Mouse (Mus musculus) retina, postnatal 7 days (tissue): ENCODE data around the gene Cpne4.

Experiments
- DNase-seq: peaks from one replicate; pipeline ENCODE4 v3.0.0-alpha.2; 2012; ENCODE audit warnings: low read depth, low spot score

Cpne4 gene

DNA sequence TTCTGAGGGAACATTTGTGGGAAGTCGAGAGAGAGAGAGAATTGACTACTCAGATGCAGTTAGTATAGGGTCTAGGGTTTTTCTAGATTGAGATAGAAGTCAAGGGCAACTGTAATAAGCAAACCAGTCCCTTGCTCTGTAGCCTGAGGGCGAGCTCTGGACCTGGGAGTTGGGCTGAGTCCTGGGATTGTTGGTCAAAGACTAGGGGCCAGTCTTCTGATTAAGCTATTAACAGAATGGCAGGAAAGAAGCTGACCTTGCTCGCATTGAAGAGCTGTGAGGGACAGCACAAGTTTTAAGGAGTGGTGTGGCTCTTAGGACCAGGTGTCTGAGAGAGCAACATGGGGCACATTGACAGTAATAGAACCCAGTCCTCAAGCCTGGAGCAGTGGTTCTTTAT, 140.0 kb downstream of the Cpne4 start:
- no peak for DNase-seq

GRCm38 (mm10) chr9:104693145-104693544, 146.1 kb downstream of the Cpne4 start:
- DNase-seq: no peak

DNA sequence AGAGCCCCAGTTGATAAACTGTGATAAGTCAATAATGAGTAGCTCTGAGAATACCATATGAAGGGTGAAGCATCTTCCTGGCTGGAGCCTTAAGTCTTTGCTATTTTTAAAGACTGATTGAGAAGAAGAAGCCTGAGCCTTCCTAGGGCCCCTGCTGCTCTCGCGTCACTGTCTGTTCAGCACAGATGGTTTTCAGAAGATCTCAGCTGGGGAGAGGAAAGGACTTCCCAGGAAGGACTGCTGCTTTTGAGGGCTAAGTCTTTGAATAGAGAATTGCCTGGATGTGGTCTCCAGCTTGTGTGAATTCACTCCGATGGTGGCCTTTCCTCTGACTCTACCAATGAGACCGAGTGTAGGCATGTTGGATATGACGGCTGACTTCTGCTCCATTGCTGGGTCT, 163.7 kb downstream of the Cpne4 start:
- DNase-seq: no peak

- DNase-seq: no peak
These were observed 178.2 kb downstream of the Cpne4 start for GRCm38 (mm10) chr9:104725311-104725710.

- no peak for DNase-seq
These were observed 195.7 kb downstream of the Cpne4 start for GRCm38 (mm10) chr9:104742661-104743380.

- no peak for DNase-seq
These were observed 208.4 kb downstream of the Cpne4 start for GRCm38 (mm10) chr9:104755519-104755918.

- DNase-seq: no peak
These were observed 212.9 kb downstream of the Cpne4 start for GRCm38 (mm10) chr9:104760031-104760430.

GRCm38 (mm10) chr9:104776198-104776815, 229.2 kb downstream of the Cpne4 start:
- DNase-seq: no peak

DNA sequence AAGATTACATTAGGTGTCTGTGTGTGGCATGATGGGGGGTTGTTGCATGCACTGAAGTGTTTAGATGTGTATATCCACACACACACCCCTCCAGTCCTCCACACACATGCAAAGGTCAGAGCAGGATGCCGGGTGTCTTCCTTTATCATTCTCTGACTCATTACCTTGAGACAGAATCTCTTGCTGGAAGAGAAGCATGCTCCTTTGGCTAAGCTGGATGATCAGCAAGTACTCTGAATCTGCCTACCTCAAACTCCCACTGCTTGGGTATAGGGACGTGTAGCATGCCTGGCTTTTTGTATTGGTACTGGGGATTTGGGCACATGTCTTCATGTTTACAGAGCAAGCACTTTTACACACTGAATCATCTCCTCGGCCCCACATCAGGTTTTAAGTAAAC, 230.0 kb downstream of the Cpne4 start:
- DNase-seq: no peak

DNA sequence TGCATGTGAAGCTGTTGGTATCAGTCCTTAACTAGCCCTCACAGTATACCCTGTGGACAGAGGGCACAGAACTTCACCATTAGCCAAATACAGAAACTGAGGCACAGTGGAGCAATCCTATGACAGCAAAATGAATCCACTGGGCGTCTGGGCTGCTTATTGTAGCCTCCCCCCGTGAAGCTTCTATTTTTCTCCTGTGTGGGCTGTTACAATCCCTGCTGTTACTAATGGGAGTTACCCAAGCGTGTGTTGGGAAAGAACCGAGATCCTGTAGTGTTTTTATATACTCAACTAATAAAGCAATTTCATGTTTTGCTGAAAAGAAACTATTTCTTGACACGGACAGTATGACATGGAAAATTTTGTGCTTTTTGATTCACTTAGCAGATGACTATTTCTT, 230.7 kb downstream of the Cpne4 start:
- DNase-seq: no peak

- DNase-seq: no peak
These were observed 249.5 kb downstream of the Cpne4 start for GRCm38 (mm10) chr9:104796601-104797000.

DNA sequence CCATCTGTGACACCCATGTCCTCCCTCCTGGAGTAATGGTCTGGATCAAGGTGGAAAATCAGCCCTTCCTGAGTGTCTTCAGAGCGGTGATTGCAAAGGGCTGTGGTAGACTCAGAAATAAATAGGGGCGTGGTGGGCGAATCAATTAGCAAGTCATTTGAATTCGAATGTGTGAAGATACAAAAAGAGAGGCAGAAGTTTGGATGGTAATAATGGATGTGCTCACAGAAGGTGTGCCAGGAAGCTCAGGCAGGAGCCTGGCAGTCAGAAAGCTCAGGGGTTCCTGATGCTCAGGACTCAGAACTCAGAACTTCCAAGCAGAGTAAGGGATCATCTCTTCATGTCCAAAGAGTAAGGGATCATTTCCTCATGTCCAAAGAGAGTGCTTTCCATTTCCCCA, 257.7 kb downstream of the Cpne4 start:
- no peak for DNase-seq

- no peak for DNase-seq
These were observed 267.6 kb downstream of the Cpne4 start for GRCm38 (mm10) chr9:104814681-104815080.

DNA sequence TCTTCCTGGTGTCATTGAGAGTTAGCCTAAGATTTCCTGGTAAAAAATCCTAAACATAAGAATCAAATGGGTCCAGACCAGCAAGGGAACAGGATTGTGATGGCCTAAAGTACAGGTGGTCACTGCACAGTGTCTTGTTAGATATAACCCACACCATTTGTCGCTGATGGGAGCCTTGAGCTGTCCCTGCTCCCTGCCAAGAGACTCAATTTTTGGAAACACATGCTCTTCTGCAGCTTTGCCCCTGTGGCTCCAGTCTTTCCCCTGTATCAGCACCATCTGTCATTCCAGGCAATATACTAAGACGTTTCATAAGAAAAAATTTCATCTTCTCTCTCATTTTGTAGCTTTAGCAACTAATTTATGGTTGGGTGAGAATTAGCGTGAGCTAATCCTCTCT, 281.6 kb downstream of the Cpne4 start:
- no peak for DNase-seq

DNA sequence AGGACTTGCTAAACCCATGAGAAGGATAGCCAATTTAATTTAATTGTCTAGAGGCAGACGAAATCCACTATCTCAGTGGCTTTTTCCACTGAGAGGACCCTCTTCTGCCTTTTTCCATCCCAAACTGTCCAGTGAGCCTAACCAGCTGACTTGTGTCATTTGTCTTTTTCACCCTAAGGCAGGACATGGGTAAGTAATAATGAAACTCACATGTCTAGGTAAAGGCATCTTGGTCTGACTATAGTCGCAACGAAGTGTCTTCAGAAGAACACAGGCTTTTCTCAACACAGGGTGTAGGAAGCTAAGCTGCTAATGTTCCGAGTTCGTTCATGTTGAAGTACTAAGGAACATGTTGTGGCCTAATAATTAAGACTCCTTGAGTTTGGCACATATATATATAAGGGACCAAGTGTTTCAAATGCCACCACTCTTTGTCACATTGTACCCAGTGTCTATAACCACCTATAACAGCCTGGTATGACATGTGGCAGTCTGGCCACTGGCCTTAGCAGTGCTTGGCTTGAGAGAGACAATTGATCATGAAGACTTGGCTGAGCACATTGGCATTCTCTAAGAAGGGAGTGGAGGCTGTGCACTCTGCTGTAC, 286.0 kb downstream of the Cpne4 start:
- no peak for DNase-seq

DNA sequence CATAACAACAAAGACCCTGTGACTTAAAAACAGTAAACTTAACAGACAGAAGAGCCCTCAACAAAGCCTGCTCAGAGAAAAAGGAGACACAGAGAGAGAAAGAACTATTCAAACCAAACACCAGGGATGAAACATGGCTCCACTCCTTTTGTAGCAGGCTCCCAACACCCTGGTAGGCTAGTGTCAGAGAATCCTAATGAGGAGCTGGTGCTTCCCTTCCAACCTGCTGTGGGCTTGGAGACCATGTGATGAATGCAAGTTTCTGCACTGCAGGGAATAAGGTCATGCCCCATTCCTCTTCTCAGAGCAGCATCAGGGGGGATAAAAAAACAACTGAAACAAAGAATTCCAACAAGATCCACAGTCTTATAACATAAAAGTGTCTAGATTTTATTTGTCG, 290.8 kb downstream of the Cpne4 start:
- no peak for DNase-seq

DNA sequence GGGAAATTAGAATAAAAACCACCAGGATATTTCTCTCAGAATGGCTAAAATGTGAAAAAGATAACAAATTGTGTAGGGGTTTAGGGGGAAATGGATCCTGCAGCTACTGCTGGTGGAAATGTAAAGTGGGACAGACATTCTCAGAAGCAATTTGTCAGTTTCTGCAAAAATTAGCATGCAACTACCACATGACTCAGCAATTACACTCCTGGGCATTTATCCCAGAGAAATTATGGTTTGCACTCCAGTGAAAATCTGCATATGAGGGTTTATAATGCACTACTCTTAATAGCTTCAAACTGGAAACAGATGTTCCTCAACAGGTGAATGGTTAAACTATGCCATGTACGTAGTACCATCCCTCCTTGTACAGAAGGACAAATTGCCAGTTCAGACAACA, 294.2 kb downstream of the Cpne4 start:
- no peak for DNase-seq

- no peak for DNase-seq
These were observed 298.3 kb downstream of the Cpne4 start for GRCm38 (mm10) chr9:104845226-104845930.

DNA sequence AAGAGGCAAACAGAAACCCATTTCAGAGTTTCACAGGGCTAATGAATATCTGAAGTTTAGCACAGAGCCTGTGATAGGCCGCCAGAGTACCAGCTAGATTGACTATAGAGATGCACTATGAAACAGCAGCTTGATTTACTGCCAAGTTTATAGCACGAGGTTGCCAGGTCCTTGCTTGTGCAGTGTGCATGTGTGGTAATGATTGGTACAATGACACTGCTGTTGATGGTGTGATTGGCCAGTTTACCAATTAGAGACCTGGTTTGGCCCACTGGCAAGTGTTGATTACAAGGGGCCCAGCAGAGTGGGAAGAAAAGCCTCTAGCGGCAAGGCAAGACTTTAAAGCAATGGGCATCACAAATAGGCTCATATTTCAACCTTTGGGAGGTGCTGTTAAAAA, 306.6 kb downstream of the Cpne4 start:
- no peak for DNase-seq

DNA sequence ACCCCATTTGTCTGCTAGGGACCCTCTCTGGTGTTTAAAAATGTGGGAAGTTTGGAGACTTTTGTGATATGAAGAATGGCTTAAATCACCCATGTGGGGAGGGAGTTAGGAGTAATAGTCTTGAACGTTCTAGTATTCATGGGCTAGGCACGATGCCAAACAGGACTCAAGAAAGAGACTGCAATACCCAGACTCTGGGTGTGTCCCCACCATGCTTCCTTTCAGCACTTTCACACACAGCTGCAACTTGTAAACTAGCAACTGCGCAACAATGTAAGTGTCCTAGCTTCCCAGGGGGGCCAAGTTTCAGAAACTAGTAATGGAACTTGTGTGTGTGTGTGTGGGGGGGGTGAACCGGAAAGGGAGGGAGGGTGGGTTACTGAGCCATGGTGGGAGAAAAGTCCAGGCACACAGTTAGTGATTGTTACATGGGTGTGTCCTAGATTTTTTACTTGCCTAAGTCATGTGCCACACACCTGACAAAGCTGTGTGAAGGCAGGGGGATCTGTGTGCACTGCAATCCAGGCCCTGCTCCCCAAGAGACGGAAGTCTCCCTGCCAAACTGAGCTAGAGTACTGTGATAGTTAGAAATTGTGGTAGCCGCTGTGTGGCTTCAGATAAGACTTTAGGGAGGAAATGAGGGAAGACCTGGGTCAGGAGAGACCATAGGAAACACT, 307.3 kb downstream of the Cpne4 start:
- no peak for DNase-seq

- no peak for DNase-seq
These were observed 318.7 kb downstream of the Cpne4 start for GRCm38 (mm10) chr9:104865830-104866229.

GRCm38 (mm10) chr9:104872586-104872985, 325.5 kb downstream of the Cpne4 start:
- DNase-seq: no peak
